Mouse (Mus musculus) bone marrow macrophage, adult 2 months (primary cell): ENCODE measurements at regions not wholly inside any gene's neighbourhood (a gene's known extent, or its start where the extent isn't known, plus 50 kb on each side); places are given as distances from the start of the nearest gene placed in this dataset.

ENCODE experiments used
- CTCF ChIP-seq: IDR thresholded peaks from 2 replicates; pipeline ENCODE4 v1.5.1; 2012; ENCODE audit warnings: low read depth, mild to moderate bottlenecking, low read length, moderate library complexity
- POLR2A ChIP-seq: IDR thresholded peaks from 2 replicates; pipeline ENCODE4 v1.6.1; 2012; ENCODE audit warnings: mild to moderate bottlenecking, low read depth, low read length, borderline replicate concordance

DNA sequence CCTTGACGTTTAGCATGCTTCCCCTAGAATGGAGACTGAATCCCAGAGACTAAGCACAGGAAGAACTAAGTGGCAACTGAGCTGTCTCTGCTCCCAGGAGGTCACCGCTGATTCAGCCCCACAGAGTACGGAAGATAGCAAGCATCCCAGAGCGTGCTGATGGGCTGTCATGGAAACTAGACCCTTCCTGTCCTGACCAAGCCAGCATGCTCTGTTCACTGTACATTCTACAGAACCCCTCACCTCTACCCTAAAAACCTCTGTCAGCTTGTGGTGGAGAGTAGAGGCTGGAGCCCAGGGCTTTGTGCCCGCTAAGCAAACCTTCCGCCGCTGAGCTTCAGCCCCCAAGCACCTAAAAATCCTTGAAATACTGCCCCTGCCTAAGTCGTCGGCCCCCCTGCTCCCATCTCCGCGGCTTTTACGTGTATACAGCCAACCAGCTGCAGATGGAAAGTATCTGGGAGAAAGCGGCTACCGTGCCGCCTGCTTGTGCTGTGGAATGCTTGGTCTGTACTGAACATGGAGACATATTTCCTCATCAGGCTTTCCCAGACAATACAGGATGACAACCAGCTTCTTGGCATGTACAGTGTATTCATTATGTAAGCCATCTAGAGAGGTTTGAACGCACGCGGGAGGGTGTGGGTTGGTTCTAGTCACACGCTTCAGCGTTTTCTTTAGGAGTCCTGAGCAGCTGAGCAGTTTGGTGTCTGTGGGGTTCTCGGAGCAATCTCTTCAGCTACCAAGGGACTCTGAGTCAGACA is 237.1 kb downstream of the Tshz3 start:
- TF ChIP-seq POLR2A (no peak), CTCF (no peak)
